Mouse (Mus musculus): ENCODE results near the gene Tfr2.

- TF ChIP-seq CTCF (IDR thresholded peaks at IDR 0.05; ENCODE audit: borderline replicate concordance, insufficient read depth, low read length) (no peak), POLR2A (IDR thresholded peaks at IDR 0.05; ENCODE audit: low read depth, low read length) (no peak)
These were observed 28.0 kb downstream of the Tfr2 start for GRCm38 (mm10) chr5:137597625-137598024.

Measured in embryonic fibroblast, embryonic 13.5 days (primary cell).